Mouse (Mus musculus): ENCODE results near the gene Lif. TPM values are rescaled to one million over a fixed set of nuclear protein-coding genes. Genes with fewer than 3 reads are reported as not detected.
A peak's percentile ranks its signal among the peaks of the same experiment; 100 is the strongest.

The Lif gene
- polyA plus RNA-seq, 1 experiment from 2014 or later, result 1.2 TPM

GRCm38 (mm10) chr11:4263296-4263695, 5.9 kb downstream of the Lif start:
- Histone ChIP-seq H3K9me3 (ENCODE audit: control insufficient read depth) (no peaks in the 10 kb centered on the region), H3K36me3 (ENCODE audit: control insufficient read depth, insufficient read depth) (no peaks in the 10 kb centered on the region; the same call in 1 of the 2 replicates), H3K4me2 (replicated peaks; ENCODE audit: low read depth) (no peak overlapping the region; the same call in 1 of the 2 replicates), H3K27ac (ENCODE audit: low read depth, low read length) (peak overlapping the region; percentile 21; the same call in 1 of the 2 replicates), H3K27me3 (replicated peaks; ENCODE audit: control insufficient read depth, insufficient read depth, low read length) (no peaks in the 10 kb centered on the region), H3K4me3 (ENCODE audit: low read depth, low read length) (no peak overlapping the region), H3K4me1 (replicated peaks; ENCODE audit: control insufficient read depth, insufficient read depth, low read length) (peaks cover 35% of the 10 kb centered on the region), H3K9ac (ENCODE audit: low read depth, low read length) (no peak overlapping the region)
- no peak for TF ChIP-seq CTCF (IDR thresholded peaks at IDR 0.05; ENCODE audit: low read depth)
- ATAC-seq, result no peak
- 6% methylated on average over 1 of the region's 1 CpGs for WGBS

DNA sequence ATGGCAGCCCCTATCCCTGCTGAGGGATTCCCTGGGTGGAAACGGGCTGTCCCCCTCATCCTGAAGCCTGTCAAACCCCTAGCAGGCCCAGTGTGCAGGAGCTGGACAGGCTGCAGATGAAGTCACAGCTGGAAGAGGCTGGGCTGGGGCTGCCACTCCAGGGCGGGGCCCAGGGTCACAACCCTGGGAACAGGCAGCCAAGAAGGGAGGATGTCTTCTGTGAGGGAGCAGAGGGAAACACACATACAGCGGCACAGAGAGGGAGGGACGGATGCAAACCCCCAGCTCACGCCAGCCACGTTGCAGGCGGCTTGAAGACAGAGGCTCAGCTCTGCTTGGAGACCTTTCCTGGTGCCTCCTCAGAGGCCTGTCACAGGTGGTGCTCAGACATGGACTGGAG, 6.7 kb downstream of the Lif start:
- WGBS, result 28% methylated on average over 7 of the region's 7 CpGs
- peak overlapping the region; percentile 21; the same call in 1 of the 2 replicates for H3K27ac ChIP-seq (ENCODE audit: low read depth, low read length)
- H3K36me3 ChIP-seq (ENCODE audit: control insufficient read depth, insufficient read depth), result peaks cover 3% of the 10 kb centered on the region; the same call in 1 of the 2 replicates
- no peaks in the 10 kb centered on the region for H3K9me3 ChIP-seq (ENCODE audit: control insufficient read depth)
- H3K27me3 ChIP-seq (replicated peaks; ENCODE audit: control insufficient read depth, insufficient read depth, low read length), result no peaks in the 10 kb centered on the region
- H3K4me1 ChIP-seq (replicated peaks; ENCODE audit: control insufficient read depth, insufficient read depth, low read length), result peaks cover 34% of the 10 kb centered on the region
- ATAC-seq, result no peak
- no peak for TF ChIP-seq CTCF (IDR thresholded peaks at IDR 0.05; ENCODE audit: low read depth)
- H3K4me3 ChIP-seq (ENCODE audit: low read depth, low read length), result no peak overlapping the region
- no peak overlapping the region for H3K9ac ChIP-seq (ENCODE audit: low read depth, low read length)
- H3K4me2 ChIP-seq (replicated peaks; ENCODE audit: low read depth), result peak overlapping the region; percentile 6; the same call in 1 of the 2 replicates

DNA sequence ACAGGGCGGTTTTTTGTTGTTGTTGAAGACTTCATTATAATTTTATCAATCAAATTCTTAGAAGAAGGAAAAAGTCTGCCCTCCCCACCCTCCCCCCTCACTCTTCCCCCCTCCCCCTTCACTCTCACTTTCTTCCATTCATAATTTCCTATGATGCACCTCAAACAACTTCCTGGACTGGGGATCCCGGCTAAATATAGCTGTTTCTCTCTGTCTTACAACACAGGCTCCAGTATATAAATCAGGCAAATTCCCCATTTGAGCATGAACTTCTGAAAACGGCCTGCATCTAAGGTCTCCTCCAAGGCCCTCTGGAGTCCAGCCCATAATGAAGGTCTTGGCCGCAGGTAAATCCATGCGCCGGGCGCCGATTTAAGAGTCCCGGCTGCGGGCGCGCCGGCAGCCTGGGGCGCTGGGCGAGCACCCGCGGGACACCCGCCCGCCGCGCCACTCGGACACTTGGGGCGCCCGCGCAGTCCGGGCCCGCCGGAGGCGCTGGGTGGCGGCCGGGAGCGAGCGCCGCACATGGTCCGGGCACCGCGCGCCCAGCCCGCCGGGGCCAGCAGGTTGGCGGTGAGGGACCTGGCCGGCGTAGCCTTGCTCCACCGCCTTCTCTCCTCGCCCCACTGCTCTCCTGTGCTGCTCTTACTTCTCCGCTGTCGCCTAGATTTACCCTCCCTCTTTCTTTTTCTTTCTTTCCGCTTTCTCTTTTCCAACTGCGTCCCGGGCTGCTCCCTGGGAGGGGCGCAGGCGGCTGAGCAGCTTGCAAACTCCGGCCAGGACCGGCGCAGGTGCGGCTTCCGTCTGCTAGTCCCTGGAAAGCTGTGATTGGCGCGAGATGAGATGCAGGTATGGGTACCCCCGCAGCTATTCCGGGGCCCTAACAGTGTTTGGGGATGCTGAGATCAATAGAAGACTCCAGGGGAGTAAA, 9.2 kb downstream of the Lif start:
- peak overlapping the region; percentile 68 for H3K27ac ChIP-seq (ENCODE audit: low read depth, low read length)
- H3K9me3 ChIP-seq (ENCODE audit: control insufficient read depth), result no peaks in the 10 kb centered on the region
- H3K4me2 ChIP-seq (replicated peaks; ENCODE audit: low read depth), result peak overlapping the region; percentile 91
- ATAC-seq, result peak; percentile 62
- H3K4me3 ChIP-seq (ENCODE audit: low read depth, low read length), result peak overlapping the region; percentile 64
- TF ChIP-seq CTCF (IDR thresholded peaks at IDR 0.05; ENCODE audit: low read depth), result peak; percentile 23
- H3K27me3 ChIP-seq (replicated peaks; ENCODE audit: control insufficient read depth, insufficient read depth, low read length), result no peaks in the 10 kb centered on the region
- H3K4me1 ChIP-seq (replicated peaks; ENCODE audit: control insufficient read depth, insufficient read depth, low read length), result peaks cover 17% of the 10 kb centered on the region
- WGBS, result under 1% methylated on average over 54 of the region's 61 CpGs
- peaks cover 9% of the 10 kb centered on the region; the same call in 1 of the 2 replicates for H3K36me3 ChIP-seq (ENCODE audit: control insufficient read depth, insufficient read depth)
- peak overlapping the region; percentile 54 for H3K9ac ChIP-seq (ENCODE audit: low read depth, low read length)

- Histone ChIP-seq H3K27ac (ENCODE audit: low read depth, low read length) (no peak overlapping the region), H3K4me3 (ENCODE audit: low read depth, low read length) (peak overlapping the region; percentile 64), H3K27me3 (replicated peaks; ENCODE audit: control insufficient read depth, insufficient read depth, low read length) (no peaks in the 10 kb centered on the region), H3K4me1 (replicated peaks; ENCODE audit: control insufficient read depth, insufficient read depth, low read length) (peaks cover 17% of the 10 kb centered on the region), H3K9me3 (ENCODE audit: control insufficient read depth) (no peaks in the 10 kb centered on the region), H3K9ac (ENCODE audit: low read depth, low read length) (no peak overlapping the region), H3K4me2 (replicated peaks; ENCODE audit: low read depth) (peak overlapping the region; percentile 91), H3K36me3 (ENCODE audit: control insufficient read depth, insufficient read depth) (peaks cover 9% of the 10 kb centered on the region; the same call in 1 of the 2 replicates)
- no peak for TF ChIP-seq CTCF (IDR thresholded peaks at IDR 0.05; ENCODE audit: low read depth)
- 9% methylated on average over 13 of the region's 13 CpGs for WGBS
- no peak for ATAC-seq
These were observed 9.8 kb downstream of the Lif start for GRCm38 (mm10) chr11:4267202-4267578.

DNA sequence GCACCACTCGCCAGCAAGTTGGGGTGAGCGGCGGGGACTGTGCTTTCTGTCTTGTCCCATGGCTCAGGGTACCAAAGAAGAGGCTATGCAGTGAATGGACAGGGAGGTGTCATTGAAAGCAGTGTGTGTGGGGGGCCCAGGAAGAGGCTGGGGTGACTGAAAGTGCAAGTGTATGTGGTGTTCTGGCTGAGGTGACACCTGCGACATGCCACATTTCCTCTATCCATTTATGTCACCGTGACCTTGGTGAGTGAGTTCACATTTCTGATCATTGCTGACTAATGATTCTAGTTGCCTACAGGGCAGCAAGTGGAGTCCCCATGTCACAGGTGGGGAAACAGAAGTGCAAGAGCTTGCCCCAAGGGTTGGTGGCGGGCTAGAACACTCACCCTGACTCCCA, 11.1 kb downstream of the Lif start:
- ATAC-seq, result no peak
- no peak for TF ChIP-seq CTCF (IDR thresholded peaks at IDR 0.05; ENCODE audit: low read depth)
- Histone ChIP-seq H3K9ac (ENCODE audit: low read depth, low read length) (no peak overlapping the region), H3K27me3 (replicated peaks; ENCODE audit: control insufficient read depth, insufficient read depth, low read length) (no peaks in the 10 kb centered on the region), H3K27ac (ENCODE audit: low read depth, low read length) (no peak overlapping the region), H3K4me2 (replicated peaks; ENCODE audit: low read depth) (no peak overlapping the region), H3K36me3 (ENCODE audit: control insufficient read depth, insufficient read depth) (peaks cover 9% of the 10 kb centered on the region; the same call in 1 of the 2 replicates), H3K4me3 (ENCODE audit: low read depth, low read length) (no peak overlapping the region), H3K9me3 (ENCODE audit: control insufficient read depth) (no peaks in the 10 kb centered on the region), H3K4me1 (replicated peaks; ENCODE audit: control insufficient read depth, insufficient read depth, low read length) (peaks cover 14% of the 10 kb centered on the region)
- 76% methylated on average over 6 of the region's 6 CpGs for WGBS

DNA sequence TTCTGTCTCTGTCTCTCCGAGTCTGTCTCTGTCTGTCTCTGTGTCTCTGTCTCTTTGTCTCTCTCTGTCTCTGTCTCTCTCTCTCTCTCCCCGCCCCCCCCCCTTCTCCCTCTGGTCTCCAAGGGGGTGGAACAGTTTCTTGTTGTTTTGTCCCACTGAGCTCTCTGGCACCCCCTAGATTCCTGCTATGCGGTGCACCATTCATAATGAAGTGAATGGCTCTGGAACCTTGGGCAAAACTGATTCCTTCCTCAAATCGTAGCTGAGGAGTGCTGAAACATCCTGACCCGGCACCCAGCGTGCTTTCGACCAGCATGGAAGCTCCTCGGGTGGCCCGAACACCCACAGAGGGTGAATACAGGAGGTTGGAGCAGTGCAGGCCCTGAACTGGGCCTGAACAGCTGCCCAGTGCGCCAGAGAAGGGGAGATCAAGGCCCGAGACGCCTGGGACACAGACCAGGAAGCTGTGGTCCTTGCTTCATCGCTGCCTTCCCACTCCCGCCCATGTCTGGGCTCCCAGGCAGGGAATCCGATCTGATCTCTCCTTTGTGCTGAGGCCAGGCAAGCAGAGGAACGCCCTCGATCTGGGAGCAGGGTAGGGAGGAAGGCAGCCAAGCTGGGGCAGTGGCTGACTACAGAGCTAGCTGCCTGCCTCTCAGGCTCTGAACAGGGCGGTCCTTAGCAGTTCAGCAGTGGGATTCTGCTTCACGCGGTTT, 13.5 kb downstream of the Lif start:
- Histone ChIP-seq H3K4me3 (ENCODE audit: low read depth, low read length) (no peak overlapping the region), H3K27me3 (replicated peaks; ENCODE audit: control insufficient read depth, insufficient read depth, low read length) (no peaks in the 10 kb centered on the region), H3K36me3 (ENCODE audit: control insufficient read depth, insufficient read depth) (peaks cover 9% of the 10 kb centered on the region; the same call in 1 of the 2 replicates), H3K27ac (ENCODE audit: low read depth, low read length) (no peak overlapping the region), H3K9ac (ENCODE audit: low read depth, low read length) (no peak overlapping the region), H3K9me3 (ENCODE audit: control insufficient read depth) (no peaks in the 10 kb centered on the region), H3K4me1 (replicated peaks; ENCODE audit: control insufficient read depth, insufficient read depth, low read length) (peaks cover 4% of the 10 kb centered on the region; the same call in 1 of the 2 replicates), H3K4me2 (replicated peaks; ENCODE audit: low read depth) (no peak overlapping the region)
- WGBS, result 43% methylated on average over 20 of the region's 20 CpGs
- TF ChIP-seq CTCF (IDR thresholded peaks at IDR 0.05; ENCODE audit: low read depth), result peak; percentile 65
- no peak for ATAC-seq

Measured in intestine, postnatal 0 days (tissue).